Mouse (Mus musculus) liver, adult 10 weeks (tissue): Measurements from ENCODE around the gene Pak4. TPM values are rescaled to one million over a fixed set of nuclear protein-coding genes. Genes with fewer than 3 reads are reported as not detected.

Experiments used
- polyA plus RNA-seq: library from polyadenylated mRNA; stranded (reverse); fragments of 350-450 nt; fragmentation: Illumina TruSeq; extraction: RNeasy Lipid Tissue Mini Kit (QIAGEN cat#74804); gene quantifications from one replicate; pipeline ENCODE4 v1.2.3, GENCODE M21; 2014; ENCODE audit warnings: low read depth, low replicate concordance

Pak4 gene
- 0.82 TPM for polyA plus RNA-seq

GRCm38 (mm10) chr7:28597642-28598446, at the start of gene Pak4, which contains the start of gene Samd4b:
TSS of gene Pak4 (minus strand) at chr7:28598185.
TSS of gene Samd4b (minus strand) at chr7:28598144.

GRCm38 (mm10) chr7:28631073-28631472, 33.1 kb upstream of the Pak4 start, which contains the start of gene Acp7:
TSS of gene Acp7 (minus strand) at chr7:28631332.

GRCm38 (mm10) chr7:28547154-28547553, 50.8 kb downstream of the Pak4 start, which contains the start of gene Nccrp1:
TSS of gene Nccrp1 (minus strand) at chr7:28547254.

GRCm38 (mm10) chr7:28540526-28540925, 57.5 kb downstream of the Pak4 start, which contains the start of gene Sycn:
TSS of gene Sycn (plus strand) at chr7:28540885.

GRCm38 (mm10) chr7:28522536-28522935, 75.4 kb downstream of the Pak4 start, which contains the start of gene Ifnl3:
TSS of gene Ifnl3 (plus strand) at chr7:28522836.

GRCm38 (mm10) chr7:28510405-28510974, 87.5 kb downstream of the Pak4 start, which contains the start of gene Ifnl2:
TSS of gene Ifnl2 (minus strand) at chr7:28510455.

Other genes with a start within 250 kb of the Pak4 start
- gene Rps16, start 247.5 kb downstream of the Pak4 start, polyA plus RNA-seq, result 116 TPM
- 0.74 TPM for gene Plekhg2, start 225.6 kb downstream of the Pak4 start, polyA plus RNA-seq
- 87.4 TPM for gene Zfp36, start 217.9 kb downstream of the Pak4 start, polyA plus RNA-seq
- 1.7 TPM for gene Med29, start 205.5 kb downstream of the Pak4 start, polyA plus RNA-seq
- gene Paf1, start 205.2 kb downstream of the Pak4 start, polyA plus RNA-seq, result 27.4 TPM
- gene Gmfg, start 160.7 kb downstream of the Pak4 start, polyA plus RNA-seq, result 8.5 TPM
- not detected for gene Lrfn1, start 146.2 kb downstream of the Pak4 start, polyA plus RNA-seq
- gene Ifnl2, start 87.7 kb downstream of the Pak4 start, polyA plus RNA-seq, result not detected
- not detected for gene Ifnl3, start 75.3 kb downstream of the Pak4 start, polyA plus RNA-seq
- gene Sycn, start 57.3 kb downstream of the Pak4 start, polyA plus RNA-seq, result not detected
- not detected for gene Nccrp1, start 50.9 kb downstream of the Pak4 start, polyA plus RNA-seq
- 3.5 TPM for gene Samd4b, start within 50 bp of the Pak4 start, polyA plus RNA-seq
- gene Acp7, start 33.1 kb upstream of the Pak4 start, polyA plus RNA-seq, result not detected
- gene Fbxo27, start 94.7 kb upstream of the Pak4 start, polyA plus RNA-seq, result not detected
- 0.32 TPM for gene Fbxo17, start 118.6 kb upstream of the Pak4 start, polyA plus RNA-seq
- gene Mrps12, start 143.6 kb upstream of the Pak4 start, polyA plus RNA-seq, result 34.0 TPM
- gene Sars2, start 143.8 kb upstream of the Pak4 start, polyA plus RNA-seq, result 0.34 TPM
- gene Ccer2, start 158.0 kb upstream of the Pak4 start, polyA plus RNA-seq, result not detected
- 16.0 TPM for gene Sirt2, start 168.6 kb upstream of the Pak4 start, polyA plus RNA-seq
- 1.1 TPM for gene Nfkbib, start 169.3 kb upstream of the Pak4 start, polyA plus RNA-seq
- gene Rinl, start 190.8 kb upstream of the Pak4 start, polyA plus RNA-seq, result 0.48 TPM
- gene Hnrnpl, start 210.4 kb upstream of the Pak4 start, polyA plus RNA-seq, result 104 TPM
- 59.4 TPM for gene Ech1, start 227.0 kb upstream of the Pak4 start, polyA plus RNA-seq
- 6.6 TPM for gene Lgals4, start 235.7 kb upstream of the Pak4 start, polyA plus RNA-seq